Mouse (Mus musculus) neural tube, embryonic 10.5 days (tissue): ENCODE measurements around the gene Glrb.
A peak's percentile ranks its signal among the peaks of the same experiment; 100 is the strongest.

ENCODE experiments used
- DNase-seq: peaks from one replicate; pipeline ENCODE4 v3.0.0-alpha.2; 2017; ENCODE audit warnings: low spot score; ENCODE audit errors: extremely low spot score

The Glrb gene

DNA sequence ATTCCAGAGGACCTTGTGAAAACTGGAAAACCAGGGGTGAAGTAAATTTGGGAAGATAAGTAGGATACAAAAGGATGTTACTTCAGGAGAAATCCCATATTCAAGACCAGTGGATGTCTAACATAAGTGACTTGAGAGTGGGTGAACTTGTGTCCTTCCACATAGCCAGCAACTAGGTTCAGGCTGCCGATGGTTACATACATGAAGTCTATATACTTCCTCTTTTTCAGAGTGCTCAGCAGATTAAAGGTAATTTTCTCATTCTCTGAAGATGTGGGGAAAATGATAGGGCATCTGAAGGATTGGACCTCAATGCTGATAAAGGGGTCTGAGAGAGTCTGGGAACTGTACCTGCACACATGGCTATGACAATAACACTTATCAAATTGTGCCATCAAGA, 89.5 kb downstream of the Glrb start:
- no peak for DNase-seq

DNA sequence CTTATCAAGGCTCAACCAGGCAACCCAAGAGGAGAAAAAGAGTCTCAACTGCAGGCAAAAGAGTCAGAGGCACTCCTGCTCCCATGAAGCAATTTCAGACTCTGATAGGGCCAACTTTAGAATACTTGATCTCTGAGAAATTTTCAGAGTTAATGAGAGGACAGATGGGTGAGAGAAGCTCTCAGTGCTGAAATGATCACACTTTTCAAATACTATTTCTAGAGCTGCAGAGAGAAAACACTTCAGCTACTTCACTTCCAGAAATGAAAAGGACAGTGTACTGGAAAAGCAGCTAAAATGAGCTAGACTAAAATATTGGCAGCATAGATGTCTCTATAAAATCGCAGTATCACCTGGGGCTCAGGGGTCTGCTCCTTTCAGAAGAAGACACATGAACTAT, 94.8 kb downstream of the Glrb start:
- no peak for DNase-seq

DNA sequence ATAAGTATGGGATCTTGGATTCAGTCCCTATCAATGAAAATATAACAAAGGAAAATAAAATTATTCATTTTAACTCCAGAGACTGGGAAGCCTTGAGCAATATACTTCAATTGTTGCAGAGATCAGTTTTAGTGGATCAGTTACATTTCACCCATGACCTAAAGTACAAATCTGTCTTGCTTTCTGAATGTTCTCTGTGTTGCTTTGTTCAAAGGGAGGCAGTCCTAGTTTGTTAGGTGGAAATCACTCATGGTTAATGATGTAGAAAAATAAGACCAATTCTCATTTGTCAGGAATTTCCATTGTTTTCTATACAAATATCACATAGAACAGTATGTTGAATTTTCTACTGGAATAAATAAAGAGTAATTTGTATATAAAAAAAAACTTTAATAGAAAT, 99.7 kb downstream of the Glrb start:
- DNase-seq = no peak

GRCm38 (mm10) chr3:80812237-80812636, 101.2 kb downstream of the Glrb start:
- DNase-seq = no peak

- no peak for DNase-seq
These were observed 108.1 kb downstream of the Glrb start for GRCm38 (mm10) chr3:80805327-80805726.

GRCm38 (mm10) chr3:80803811-80804210, 109.6 kb downstream of the Glrb start:
- DNase-seq = no peak

DNA sequence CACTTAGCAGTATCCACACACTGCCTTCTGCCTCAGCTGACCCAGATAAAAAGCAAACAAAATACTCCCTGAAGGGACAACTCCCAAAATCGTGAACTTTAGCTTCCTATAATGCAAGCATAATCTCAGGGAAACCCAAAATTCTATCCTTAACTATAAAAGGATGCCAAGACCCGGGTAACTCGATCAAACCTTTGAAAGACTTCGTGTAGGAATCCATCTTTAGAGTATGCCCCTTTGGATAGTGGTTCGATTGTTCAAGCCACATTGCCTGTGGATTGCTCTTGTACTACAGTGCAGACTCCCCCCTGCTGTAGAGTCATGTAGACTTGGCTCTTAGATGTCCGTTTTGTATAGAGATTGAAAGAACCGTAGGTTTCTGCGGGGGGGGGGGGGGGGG, 110.2 kb downstream of the Glrb start:
- no peak for DNase-seq

DNA sequence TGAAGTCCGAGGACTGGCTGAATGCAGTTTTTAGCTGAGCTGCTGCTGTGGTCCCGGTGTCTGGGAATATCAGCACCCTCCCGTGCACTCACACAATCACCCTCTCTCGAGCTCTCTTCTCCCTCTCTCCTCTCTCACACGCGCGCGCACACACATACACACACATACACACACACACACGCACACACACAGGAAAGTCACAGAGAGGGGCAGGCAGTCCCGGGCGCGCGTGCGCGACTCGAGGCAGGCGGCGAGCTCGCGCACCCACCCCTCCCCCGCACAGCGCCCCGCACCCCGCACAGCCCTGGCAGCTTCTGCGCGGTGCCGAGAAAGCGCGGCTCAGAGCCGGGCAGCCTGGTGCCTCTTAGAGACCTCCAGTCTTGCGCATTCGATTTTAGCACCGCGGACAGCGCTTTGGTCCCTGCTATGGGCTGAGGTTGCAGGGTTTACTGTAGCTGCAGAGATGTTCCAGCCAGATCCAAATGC, 110.8 kb downstream of the Glrb start, which contains the start of gene Gria2:
TSS of gene Gria2 (minus strand) at position 240 of the 486 bp plus-strand sequence.
- peak; percentile 79 for DNase-seq

GRCm38 (mm10) chr3:80801827-80802310, 111.6 kb downstream of the Glrb start:
- no peak for DNase-seq

DNA sequence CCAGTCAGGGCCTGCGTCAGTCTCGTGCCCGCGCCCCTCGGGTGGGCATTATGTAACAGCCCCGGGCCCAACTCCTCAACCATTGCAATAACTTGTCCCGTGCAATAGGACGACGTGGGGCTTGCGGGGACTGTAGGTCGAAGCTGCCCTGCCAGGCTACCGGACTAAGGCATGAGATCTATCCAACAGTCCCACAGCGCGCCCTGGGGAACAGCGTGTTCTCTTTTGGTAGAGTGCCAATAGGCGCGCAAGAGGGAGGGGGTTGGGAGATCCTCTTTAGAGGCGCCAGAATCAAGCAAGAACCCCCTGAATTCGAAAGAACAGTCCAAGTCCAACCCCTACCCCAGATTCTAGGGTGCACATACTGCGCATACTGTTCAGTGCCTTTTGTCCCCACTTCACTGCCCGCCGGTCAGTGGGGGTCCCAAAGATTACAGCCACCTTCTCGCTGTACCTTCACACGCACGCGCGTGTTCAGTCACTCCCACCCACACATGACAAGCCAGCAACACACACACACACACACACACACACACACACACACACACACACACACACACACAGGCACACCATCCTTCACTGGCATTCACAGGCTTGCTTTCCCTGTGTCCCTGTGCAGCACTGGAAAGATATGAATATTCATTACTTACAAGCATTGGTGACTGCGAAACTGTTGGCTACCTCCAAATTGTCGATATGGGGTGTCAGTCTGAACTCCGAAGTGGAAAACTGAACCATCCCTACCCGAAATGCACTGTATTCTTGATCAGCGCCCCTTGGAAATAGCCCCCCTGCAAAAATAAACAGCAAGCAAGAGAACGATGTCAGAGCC, 112.2 kb downstream of the Glrb start:
- DNase-seq = peak; percentile 59

GRCm38 (mm10) chr3:80800299-80800994, 113.0 kb downstream of the Glrb start:
- DNase-seq = peak; percentile 61

- no peak for DNase-seq
These were observed 115.5 kb downstream of the Glrb start for GRCm38 (mm10) chr3:80797935-80798334.

DNA sequence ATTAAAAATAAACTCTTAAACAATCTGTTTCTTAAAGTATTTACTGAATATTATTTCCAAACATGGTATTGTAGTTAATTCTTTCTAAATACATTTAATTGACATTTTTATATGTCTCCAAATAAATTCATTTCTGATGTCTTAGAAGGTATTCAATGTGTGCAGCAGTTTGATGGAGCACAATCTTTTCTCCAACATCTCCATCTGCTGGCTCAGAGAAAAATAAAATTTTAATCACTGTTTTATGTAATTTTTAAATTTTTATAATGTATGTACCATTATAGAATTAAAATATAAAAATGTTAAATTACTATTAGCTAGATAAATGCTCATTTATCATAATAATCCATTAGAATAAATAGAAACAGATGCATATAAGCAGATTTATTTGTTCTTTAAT, 116.7 kb downstream of the Glrb start:
- DNase-seq = no peak

- no peak for DNase-seq
These were observed 118.2 kb downstream of the Glrb start for GRCm38 (mm10) chr3:80795284-80795683.
